Mouse (Mus musculus) heart, adult 11 months (tissue): ENCODE measurements around the gene Gm10037.

Source experiments
- DNase-seq: peaks from one replicate; pipeline ENCODE4 v3.0.0; 2022

Gene Gm10037

GRCm38 (mm10) chr13:67876699-67877254 is 45.9 kb downstream of the Gm10037 start:
- DNase-seq, result no peak

- DNase-seq, result no peak
Observed at GRCm38 (mm10) chr13:67883966-67884365, 53.1 kb downstream of the Gm10037 start.
